Mouse (Mus musculus) left cerebral cortex, adult 9 months (tissue): ENCODE data around the gene Atf6.

Experiments used
- DNase-seq, 2 experiments: peaks; one replicate each; pipeline ENCODE4 v3.0.0; 2022; ENCODE audit warnings: low spot score in 2 of 2

The Atf6 gene

GRCm38 (mm10) chr1:170771437-170772003, 96.1 kb downstream of the Atf6 start:
- DNase-seq, result no peak

DNA sequence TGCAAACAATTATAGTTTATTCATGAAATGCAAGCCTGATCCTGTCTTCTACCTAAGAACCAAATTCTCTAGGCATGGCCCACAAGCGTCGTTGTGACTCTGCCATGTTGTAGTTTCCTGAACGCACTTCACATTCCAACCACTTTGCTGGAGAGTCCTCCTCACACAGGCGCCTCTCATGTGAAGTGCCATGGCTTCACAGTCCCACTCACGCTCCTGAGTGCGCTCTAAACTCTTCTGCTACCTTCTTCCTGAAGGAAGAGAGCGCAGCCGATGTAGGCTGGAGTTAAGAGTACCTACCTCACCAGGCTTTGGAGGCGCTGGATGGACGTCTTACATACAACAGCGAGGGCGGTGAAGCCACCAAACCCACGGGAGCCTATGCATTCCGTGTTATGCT, 96.9 kb downstream of the Atf6 start:
- no peak for DNase-seq

GRCm38 (mm10) chr1:170766997-170767396, 100.6 kb downstream of the Atf6 start:
- DNase-seq, result no peak

GRCm38 (mm10) chr1:170764798-170765197, 102.8 kb downstream of the Atf6 start:
- DNase-seq, result no peak

- DNase-seq, result no peak
Observed at GRCm38 (mm10) chr1:170761634-170762033, 105.9 kb downstream of the Atf6 start.

DNA sequence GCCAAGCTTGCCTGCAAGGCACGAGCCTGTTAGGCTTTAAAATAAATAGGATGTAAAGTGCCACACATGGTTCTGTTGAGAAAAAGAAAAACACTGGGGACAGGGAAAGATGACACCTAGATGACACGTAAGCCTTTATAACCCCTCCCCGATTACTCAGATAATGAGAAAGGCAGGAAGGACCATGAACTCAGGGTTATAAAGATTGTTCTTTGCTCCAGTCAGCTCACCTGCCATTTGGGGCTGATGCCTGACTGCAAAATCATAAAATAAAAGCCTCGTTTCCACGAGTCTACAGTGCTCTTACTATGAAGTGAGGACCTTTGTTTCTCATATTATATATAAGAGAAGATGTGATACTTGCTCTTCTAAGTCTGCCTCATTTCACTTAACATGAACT, 114.0 kb downstream of the Atf6 start:
- DNase-seq, result no peak

DNA sequence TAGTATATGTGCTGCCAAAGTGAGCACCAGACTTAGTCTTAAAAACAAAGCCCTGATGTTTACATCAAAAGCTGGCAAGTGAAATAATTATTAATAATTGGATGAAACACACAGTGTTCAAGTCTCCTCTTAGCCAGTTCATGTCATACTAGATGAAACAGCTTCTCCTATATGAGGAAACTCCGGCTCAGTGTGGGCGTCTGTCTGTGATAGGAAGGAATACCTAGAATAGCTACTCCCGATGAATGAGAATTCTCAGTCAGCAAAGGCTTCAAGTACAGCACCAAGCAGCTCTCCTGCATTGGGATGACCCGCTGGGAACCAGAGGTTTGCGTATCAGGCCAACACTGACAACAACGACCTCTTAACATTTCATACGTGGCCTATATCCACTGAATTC, 115.8 kb downstream of the Atf6 start:
- peak in 1 of 2 experiments; percentile 39 for DNase-seq

- DNase-seq, result no peak
Observed at GRCm38 (mm10) chr1:170746523-170746922, 121.0 kb downstream of the Atf6 start.

DNA sequence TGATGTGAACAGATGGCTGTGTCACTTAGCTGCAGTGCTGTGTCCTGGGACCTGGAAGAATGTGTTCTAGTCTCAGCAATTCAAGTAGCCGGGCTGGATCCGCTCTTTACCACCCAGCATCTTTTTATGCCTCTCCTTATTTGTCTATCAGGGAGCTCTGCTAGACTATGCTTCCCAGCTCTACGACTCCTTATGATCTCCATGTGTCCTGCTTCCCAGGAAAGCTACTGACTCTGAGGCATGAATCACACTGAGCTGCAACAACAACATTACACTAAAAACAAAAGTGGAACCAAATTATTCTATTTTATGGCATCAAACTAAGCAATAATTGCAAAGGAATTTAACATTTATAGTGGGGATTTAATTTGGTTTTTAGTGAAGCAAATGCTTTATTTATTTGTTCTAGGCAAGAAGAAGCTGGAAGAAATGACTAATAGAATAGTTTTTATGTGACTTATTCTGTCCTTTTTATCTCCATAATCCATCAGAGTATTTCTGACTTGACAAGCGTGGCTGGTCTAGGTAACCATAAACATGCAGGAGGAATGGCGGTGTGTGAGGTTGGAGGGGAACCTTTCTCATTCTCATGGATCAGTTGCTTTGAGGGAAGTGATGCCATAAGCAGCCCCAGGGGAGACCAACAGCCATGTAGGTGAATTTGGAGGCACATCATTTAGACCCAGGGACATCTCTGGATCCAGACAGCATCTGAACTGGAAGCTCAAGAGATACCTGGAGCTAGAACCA, 125.9 kb downstream of the Atf6 start:
- DNase-seq, result no peak

GRCm38 (mm10) chr1:170734866-170735265, 132.7 kb downstream of the Atf6 start:
- peak in 1 of 2 experiments; percentile 12 for DNase-seq

- DNase-seq, result no peak
Observed at GRCm38 (mm10) chr1:170732596-170732890, 135.0 kb downstream of the Atf6 start.

- peak; percentile 35 to 48 for DNase-seq
Observed at GRCm38 (mm10) chr1:170731865-170732595, 135.5 kb downstream of the Atf6 start.

GRCm38 (mm10) chr1:170729267-170729962, 138.2 kb downstream of the Atf6 start:
- DNase-seq, result no peak

GRCm38 (mm10) chr1:170728524-170728923, 139.0 kb downstream of the Atf6 start:
- no peak for DNase-seq

DNA sequence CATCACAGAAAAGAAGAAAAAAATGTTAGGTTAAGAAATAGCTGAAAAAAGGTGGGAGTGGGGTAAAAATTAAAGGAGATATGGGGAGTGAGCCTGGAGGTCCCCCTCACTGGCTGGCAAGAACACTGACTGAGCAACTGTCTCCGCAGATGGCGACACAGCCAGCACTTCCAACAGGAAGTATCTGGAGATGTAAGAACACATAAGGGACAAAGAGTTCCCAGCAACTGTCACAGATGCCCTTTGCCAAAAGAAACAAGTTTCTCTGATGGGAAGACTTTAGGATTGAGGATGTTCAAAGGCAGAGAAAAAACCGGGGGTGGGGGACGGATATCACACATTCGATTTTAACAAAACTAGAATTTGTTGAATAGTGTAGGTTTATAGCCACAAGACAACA, 146.0 kb downstream of the Atf6 start:
- peak in 1 of 2 experiments; percentile 25 for DNase-seq

DNA sequence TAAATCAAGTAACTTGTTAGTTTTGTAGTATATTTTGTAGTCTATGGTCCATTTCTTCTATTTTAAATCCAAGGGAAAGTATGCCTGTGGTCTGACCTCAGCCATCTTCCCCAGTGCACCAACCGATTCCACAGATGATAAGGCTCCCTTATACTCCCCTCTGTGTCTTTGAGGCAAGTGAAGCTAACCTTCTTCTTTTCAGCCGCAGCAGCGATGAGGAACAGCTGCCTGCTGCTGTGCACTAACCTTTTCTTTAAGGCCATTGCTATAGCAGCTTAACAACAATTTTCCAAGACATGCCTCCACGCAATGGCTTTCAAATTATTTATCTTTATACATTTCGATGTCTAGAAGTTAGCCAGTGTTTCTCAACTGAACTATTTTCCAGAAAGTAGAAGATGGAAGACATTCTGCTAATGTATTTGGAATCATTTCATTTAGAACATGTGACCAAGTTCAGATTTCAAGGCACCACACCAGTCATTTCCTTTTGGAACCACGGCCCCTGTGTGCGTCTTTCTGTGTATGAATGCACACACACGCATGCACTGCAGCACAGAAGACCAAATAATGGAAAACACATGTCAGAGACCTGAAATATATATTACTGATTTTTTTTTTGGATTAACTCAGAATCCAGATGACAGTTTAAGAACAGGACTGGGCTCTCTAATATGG, 149.3 kb downstream of the Atf6 start:
- no peak for DNase-seq

- no peak for DNase-seq
Observed at GRCm38 (mm10) chr1:170717241-170717828, 150.2 kb downstream of the Atf6 start.

- DNase-seq, result no peak
Observed at GRCm38 (mm10) chr1:170711731-170712130, 155.8 kb downstream of the Atf6 start.

DNA sequence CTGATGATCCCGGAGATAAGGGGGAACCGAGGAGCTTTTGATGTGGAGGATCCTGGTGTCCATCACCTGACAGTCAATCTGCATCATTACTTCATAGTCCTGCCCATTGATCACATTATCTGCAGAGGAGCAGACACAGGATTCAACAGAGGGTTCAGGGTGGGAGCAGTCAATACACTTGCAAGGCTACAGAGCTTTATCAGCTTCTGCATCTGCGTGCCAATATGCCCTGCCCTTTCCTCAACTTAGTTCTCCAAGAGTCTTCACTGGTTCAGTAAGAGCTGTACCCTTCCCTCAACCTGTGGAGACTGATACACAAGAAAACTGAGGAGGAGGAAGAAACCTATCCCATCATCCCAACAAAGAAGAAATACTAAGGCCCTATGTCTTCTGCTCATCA, 157.6 kb downstream of the Atf6 start:
- DNase-seq, result no peak

- peak; percentile 24 to 25 for DNase-seq
Observed at GRCm38 (mm10) chr1:170709481-170709880, 158.1 kb downstream of the Atf6 start.

- DNase-seq, result no peak
Observed at GRCm38 (mm10) chr1:170709034-170709433, 158.5 kb downstream of the Atf6 start.
